8 mouse cellular contexts compared by ENCODE assay signal in the genomic region with DNA sequence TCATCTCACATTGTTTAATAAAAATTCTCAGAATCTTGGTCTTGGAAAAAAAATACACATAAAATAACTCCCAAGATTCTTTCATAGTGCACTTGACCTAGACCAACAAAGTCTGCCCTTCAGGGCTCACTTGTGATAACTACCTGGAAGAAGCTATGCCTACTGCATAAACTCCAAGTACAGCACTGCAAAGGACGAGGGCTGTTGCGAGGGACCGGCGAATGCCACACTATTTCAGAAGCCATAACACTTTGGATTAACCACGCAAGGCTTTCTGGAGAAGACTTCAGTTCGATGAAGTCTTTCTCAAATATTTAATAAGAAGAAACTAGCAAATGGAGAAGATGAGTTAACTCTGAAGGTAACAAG. TPM values are rescaled to one million over a fixed set of nuclear protein-coding genes. Genes with fewer than 3 reads are reported as not detected.
DNase-seq lines count a peak whose midpoint lies in the region; ATAC-seq and TF ChIP-seq lines count a peak whose summit lies in the region.

No protein-coding gene starts in this region.

- 35% methylated on average over 6 of the region's 6 CpGs for WGBS in kidney, adult 2 months
- 45% methylated on average over 6 of the region's 6 CpGs for WGBS in hindbrain, embryonic 12.5 days
- WGBS in midbrain, embryonic 10.5 days = 43% methylated on average over 6 of the region's 6 CpGs

- H3K4me3 ChIP-seq in kidney, adult 2 months (ENCODE audit: insufficient read depth, low read depth, low read length) = peak overlapping the region; percentile 74
- H3K4me3 ChIP-seq in bone marrow macrophage, adult 2 months (ENCODE audit: insufficient read depth, low read length) = peak overlapping the region; percentile 92
- H3K4me3 ChIP-seq in hindbrain, embryonic 12.5 days = peak overlapping the region; percentile 61
- H3K4me3 ChIP-seq in midbrain, embryonic 10.5 days = peak overlapping the region; percentile 77

- no peak for DNase-seq in kidney, adult 2 months
- DNase-seq in kidney, adult 18-20 months = no peak
- no peak for DNase-seq in midbrain, embryonic 10.5 days (ENCODE audit: low spot score)
- DNase-seq in cerebellum, postnatal 14 days = no peak
- DNase-seq in kidney, postnatal 10 days = no peak
- DNase-seq in B cell, adult 2 months = no peak

- peak overlapping the region; percentile 23; the same call in 1 of the 2 replicates for H3K9ac ChIP-seq in hindbrain, embryonic 12.5 days

- H3K4me1 ChIP-seq in kidney, adult 2 months (ENCODE audit: control insufficient read depth, insufficient read depth, low read length) = no peaks in the 10 kb centered on the region
- H3K4me1 ChIP-seq in bone marrow macrophage, adult 2 months (ENCODE audit: control insufficient read depth, insufficient read depth, low read length) = peaks cover 2% of the 10 kb centered on the region; the same call in 1 of the 2 replicates
- H3K4me1 ChIP-seq in hindbrain, embryonic 12.5 days = peaks cover 6% of the 10 kb centered on the region
- H3K4me1 ChIP-seq in midbrain, embryonic 10.5 days = peaks cover 9% of the 10 kb centered on the region

- peak overlapping the region; percentile 72 for H3K4me2 ChIP-seq in hindbrain, embryonic 12.5 days (replicated peaks)

- no peaks in the 10 kb centered on the region for H3K27me3 ChIP-seq in kidney, adult 2 months (replicated peaks; ENCODE audit: control insufficient read depth, insufficient read depth, low read length)
- H3K27me3 ChIP-seq in hindbrain, embryonic 12.5 days = peaks cover 4% of the 10 kb centered on the region; the same call in 1 of the 2 replicates
- H3K27me3 ChIP-seq in midbrain, embryonic 10.5 days (ENCODE audit: low read depth, poor library complexity, severe bottlenecking) = no peaks in the 10 kb centered on the region

- peak; percentile 41 for ATAC-seq in hindbrain, embryonic 12.5 days (ENCODE audit: low FRiP score)

- H3K9me3 ChIP-seq in hindbrain, embryonic 12.5 days (replicated peaks) = no peaks in the 10 kb centered on the region
- H3K9me3 ChIP-seq in midbrain, embryonic 10.5 days (replicated peaks) = no peaks in the 10 kb centered on the region

- TF ChIP-seq POLR2A in kidney, adult 2 months (IDR thresholded peaks at IDR 0.05; ENCODE audit: low read depth, low read length) = no peak
- no peak for TF ChIP-seq POLR2A in bone marrow macrophage, adult 2 months (IDR thresholded peaks at IDR 0.05; ENCODE audit: borderline replicate concordance, low read depth, low read length)

- no peaks in the 10 kb centered on the region for H3K36me3 ChIP-seq in kidney, adult 2 months (ENCODE audit: control insufficient read depth, insufficient read depth, low read length)
- H3K36me3 ChIP-seq in hindbrain, embryonic 12.5 days = no peaks in the 10 kb centered on the region
- H3K36me3 ChIP-seq in midbrain, embryonic 10.5 days = no peaks in the 10 kb centered on the region

- no peak for TF ChIP-seq CTCF in kidney, adult 2 months (conservative IDR thresholded peaks at IDR 0.05; ENCODE audit: insufficient read depth, insufficient read length, low read depth, low read length)
- TF ChIP-seq CTCF in bone marrow macrophage, adult 2 months (IDR thresholded peaks at IDR 0.05; ENCODE audit: low read depth, low read length) = no peak

- H3K27ac ChIP-seq in kidney, adult 2 months (ENCODE audit: insufficient read depth, low read depth, low read length) = no peak overlapping the region
- H3K27ac ChIP-seq in bone marrow macrophage, adult 2 months (ENCODE audit: insufficient read depth, low read depth, low read length) = peak overlapping the region; percentile 34; the same call in 1 of the 2 replicates
- H3K27ac ChIP-seq in hindbrain, embryonic 12.5 days = peak overlapping the region; percentile 52
- H3K27ac ChIP-seq in midbrain, embryonic 10.5 days (replicated peaks) = peak overlapping the region; percentile 87

RNA-seq across cellular contexts. Expression of a gene that starts 0.4 kb away (rescaled TPM):
- polyA plus RNA-seq in kidney, adult 2 months (2012; rRNA removed) = 0.67 and 1.2 TPM in 2 replicates
- 1.9 and 2.3 TPM in 2 replicates for polyA plus RNA-seq in bone marrow macrophage, adult 2 months (2012; ENCODE audit: insufficient read depth, insufficient read length, missing spikeins)
- polyA plus RNA-seq in hindbrain, embryonic 12.5 days (2016; fragmentation: Nextera tagmentation; extraction: Ambion mirVana) = 6.5 and 7.9 TPM in 2 replicates
- 7.3 and 7.7 TPM in 2 replicates for polyA plus RNA-seq in midbrain, embryonic 10.5 days (2016; fragmentation: Nextera tagmentation; extraction: Ambion mirVana)
